Mouse (Mus musculus): ENCODE results near the gene Atp5g2. TPM values are rescaled to one million over a fixed set of nuclear protein-coding genes. Genes with fewer than 3 reads are reported as not detected.

The Atp5g2 gene
- polyA plus RNA-seq (2012; rRNA removed): 53.6 and 70.7 TPM in 2 replicates

GRCm38 (mm10) chr15:102672215-102673071 lies at the start of gene Atp5g2:
Atp5g2 (minus strand) TSS chr15:102672352.
- Histone ChIP-seq H3K36me3 (ENCODE audit: control insufficient read depth, insufficient read depth, low read length) (no peaks in the 10 kb centered on the region), H3K27ac (ENCODE audit: control insufficient read depth, insufficient read depth, low read depth, low read length) (peak within 1 kb of the TSS; percentile 85), H3K27me3 (ENCODE audit: control insufficient read depth, insufficient read depth, low read length) (no peaks in the 10 kb centered on the region), H3K4me3 (ENCODE audit: control insufficient read depth, low read depth, low read length) (peak within 1 kb of the TSS; percentile 96), H3K4me1 (ENCODE audit: control insufficient read depth, insufficient read depth, low read length) (peaks cover 18% of the 10 kb centered on the region)
- TF ChIP-seq CTCF (IDR thresholded peaks at IDR 0.05; ENCODE audit: control insufficient read depth, insufficient read depth, insufficient replicate concordance, low read depth, low read length) (no peak), POLR2A (IDR thresholded peaks at IDR 0.05; ENCODE audit: control insufficient read depth, low read depth, low read length) (no peak)

DNA sequence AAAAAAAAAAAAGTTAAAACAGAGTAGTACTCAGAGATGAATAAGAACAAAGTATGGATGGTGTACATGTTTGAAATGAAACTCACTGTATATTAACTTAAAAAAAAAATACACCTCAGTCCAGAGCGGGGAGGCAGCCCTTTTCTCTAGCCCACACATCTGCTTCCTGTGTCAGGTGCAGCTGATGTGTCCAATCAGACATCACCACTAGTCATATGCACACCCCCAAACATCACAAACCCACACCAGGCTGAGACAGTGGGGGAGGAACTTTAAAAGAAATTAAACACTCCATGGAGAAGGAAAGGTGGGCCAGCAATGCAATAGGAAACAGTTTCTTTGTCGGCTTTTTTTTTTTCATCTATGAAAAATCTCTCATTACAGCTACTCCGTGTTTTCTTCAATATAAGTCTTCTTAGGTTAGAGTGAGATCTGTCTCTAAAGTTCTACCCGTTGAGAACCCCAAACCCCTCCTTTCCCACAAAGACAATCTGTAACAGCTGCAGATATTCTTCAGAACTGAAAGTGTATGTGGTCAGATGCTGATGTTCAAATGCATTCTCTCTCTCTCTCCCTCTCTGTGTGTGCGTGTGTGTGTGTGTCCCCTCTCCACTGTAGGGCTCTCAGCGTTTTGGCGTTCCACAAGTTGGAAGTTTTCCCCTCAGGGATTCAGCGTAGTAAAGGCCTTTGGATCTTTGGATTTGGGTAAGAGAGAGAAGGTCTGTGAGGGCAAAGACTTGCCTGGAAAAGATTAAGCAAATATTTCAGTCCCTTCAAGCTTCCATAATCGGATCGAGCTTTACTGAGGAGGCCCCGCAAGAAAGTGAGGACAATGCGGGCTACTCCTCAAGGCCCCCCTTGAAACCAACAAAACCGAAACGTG lies 49.1 kb upstream of the Atp5g2 start:
- peak overlapping the region; percentile 89 for H3K4me3 ChIP-seq (ENCODE audit: control insufficient read depth, low read depth, low read length)
- no peaks in the 10 kb centered on the region for H3K27me3 ChIP-seq (ENCODE audit: control insufficient read depth, insufficient read depth, low read length)
- H3K27ac ChIP-seq (ENCODE audit: control insufficient read depth, insufficient read depth, low read depth, low read length): peak overlapping the region; percentile 29
- peaks cover 3% of the 10 kb centered on the region; the same call in 1 of the 2 replicates for H3K4me1 ChIP-seq (ENCODE audit: control insufficient read depth, insufficient read depth, low read length)
- H3K36me3 ChIP-seq (ENCODE audit: control insufficient read depth, insufficient read depth, low read length): no peaks in the 10 kb centered on the region; the same call in 1 of the 2 replicates
- TF ChIP-seq CTCF (IDR thresholded peaks at IDR 0.05; ENCODE audit: control insufficient read depth, insufficient read depth, insufficient replicate concordance, low read depth, low read length) (no peak), POLR2A (IDR thresholded peaks at IDR 0.05; ENCODE audit: control insufficient read depth, low read depth, low read length) (no peak)

DNA sequence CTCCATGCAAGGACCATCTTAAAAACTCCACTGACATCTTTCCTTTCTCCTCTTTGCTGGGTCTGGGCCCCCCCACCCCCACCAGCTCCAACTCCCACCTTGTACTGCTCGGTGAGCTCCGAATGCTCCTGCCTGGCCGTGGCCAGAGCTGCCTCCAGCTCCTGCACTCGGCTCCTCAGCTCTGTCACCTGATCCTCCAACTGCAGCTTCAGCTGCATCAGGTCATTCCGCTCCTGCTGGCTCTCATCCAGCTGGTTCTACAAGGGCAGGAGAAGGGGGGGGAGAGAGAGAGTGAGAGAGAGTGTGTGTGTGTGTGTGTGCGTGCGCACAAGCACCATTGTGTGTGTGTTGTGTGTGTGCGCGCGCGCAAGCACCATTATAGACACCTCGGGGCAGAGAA lies 44.0 kb upstream of the Atp5g2 start:
- no peak overlapping the region for H3K4me3 ChIP-seq (ENCODE audit: control insufficient read depth, low read depth, low read length)
- TF ChIP-seq CTCF (IDR thresholded peaks at IDR 0.05; ENCODE audit: control insufficient read depth, insufficient read depth, insufficient replicate concordance, low read depth, low read length) (no peak), POLR2A (IDR thresholded peaks at IDR 0.05; ENCODE audit: control insufficient read depth, low read depth, low read length) (no peak)
- no peak overlapping the region for H3K27ac ChIP-seq (ENCODE audit: control insufficient read depth, insufficient read depth, low read depth, low read length)
- H3K4me1 ChIP-seq (ENCODE audit: control insufficient read depth, insufficient read depth, low read length): no peaks in the 10 kb centered on the region
- no peaks in the 10 kb centered on the region for H3K27me3 ChIP-seq (ENCODE audit: control insufficient read depth, insufficient read depth, low read length)
- H3K36me3 ChIP-seq (ENCODE audit: control insufficient read depth, insufficient read depth, low read length): no peaks in the 10 kb centered on the region; the same call in 1 of the 2 replicates

- no peaks in the 10 kb centered on the region for H3K4me1 ChIP-seq (ENCODE audit: control insufficient read depth, insufficient read depth, low read length)
- H3K27me3 ChIP-seq (ENCODE audit: control insufficient read depth, insufficient read depth, low read length): no peaks in the 10 kb centered on the region
- TF ChIP-seq POLR2A (IDR thresholded peaks at IDR 0.05; ENCODE audit: control insufficient read depth, low read depth, low read length) (no peak), CTCF (IDR thresholded peaks at IDR 0.05; ENCODE audit: control insufficient read depth, insufficient read depth, insufficient replicate concordance, low read depth, low read length) (no peak)
Observed at GRCm38 (mm10) chr15:102707736-102708269, 35.7 kb upstream of the Atp5g2 start.

DNA sequence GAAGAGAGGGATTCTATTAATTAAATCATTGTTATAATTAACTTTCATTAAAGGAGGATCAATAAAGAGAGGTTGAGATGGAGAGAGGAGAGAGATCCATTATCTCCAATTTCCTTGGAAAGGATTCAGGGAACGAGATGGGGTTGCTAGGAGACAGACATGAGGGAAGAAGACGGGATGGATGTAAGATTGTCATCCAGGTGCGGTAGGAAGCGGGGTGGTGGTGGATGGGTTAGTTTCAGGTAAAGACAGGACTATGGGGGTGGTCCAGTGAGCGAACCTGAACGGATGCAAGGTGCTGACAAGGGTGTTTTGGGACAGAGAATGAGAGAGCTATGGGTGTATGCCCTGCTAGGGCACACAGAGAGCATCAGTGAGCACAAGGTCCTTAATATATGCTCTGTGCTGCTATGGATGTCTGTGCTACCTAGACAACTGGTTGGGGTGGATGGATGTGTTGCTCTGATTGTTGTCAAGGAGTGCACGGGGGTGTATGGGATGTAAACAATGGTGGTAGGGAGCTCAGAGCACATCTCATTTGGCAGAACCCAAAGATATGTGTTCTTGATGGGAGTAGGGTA lies 33.9 kb upstream of the Atp5g2 start:
- Histone ChIP-seq H3K36me3 (ENCODE audit: control insufficient read depth, insufficient read depth, low read length) (no peaks in the 10 kb centered on the region), H3K27me3 (ENCODE audit: control insufficient read depth, insufficient read depth, low read length) (no peaks in the 10 kb centered on the region), H3K4me1 (ENCODE audit: control insufficient read depth, insufficient read depth, low read length) (no peaks in the 10 kb centered on the region), H3K4me3 (ENCODE audit: control insufficient read depth, low read depth, low read length) (no peak overlapping the region), H3K27ac (ENCODE audit: control insufficient read depth, insufficient read depth, low read depth, low read length) (no peak overlapping the region)
- TF ChIP-seq POLR2A (IDR thresholded peaks at IDR 0.05; ENCODE audit: control insufficient read depth, low read depth, low read length) (no peak), CTCF (IDR thresholded peaks at IDR 0.05; ENCODE audit: control insufficient read depth, insufficient read depth, insufficient replicate concordance, low read depth, low read length) (no peak)

More at GRCm38 (mm10) chr15:102707736-102708269, 35.7 kb upstream of the Atp5g2 start:
- no peak overlapping the region for H3K27ac ChIP-seq (ENCODE audit: control insufficient read depth, insufficient read depth, low read depth, low read length)
- no peak overlapping the region for H3K4me3 ChIP-seq (ENCODE audit: control insufficient read depth, low read depth, low read length)
- H3K36me3 ChIP-seq (ENCODE audit: control insufficient read depth, insufficient read depth, low read length): no peaks in the 10 kb centered on the region

DNA sequence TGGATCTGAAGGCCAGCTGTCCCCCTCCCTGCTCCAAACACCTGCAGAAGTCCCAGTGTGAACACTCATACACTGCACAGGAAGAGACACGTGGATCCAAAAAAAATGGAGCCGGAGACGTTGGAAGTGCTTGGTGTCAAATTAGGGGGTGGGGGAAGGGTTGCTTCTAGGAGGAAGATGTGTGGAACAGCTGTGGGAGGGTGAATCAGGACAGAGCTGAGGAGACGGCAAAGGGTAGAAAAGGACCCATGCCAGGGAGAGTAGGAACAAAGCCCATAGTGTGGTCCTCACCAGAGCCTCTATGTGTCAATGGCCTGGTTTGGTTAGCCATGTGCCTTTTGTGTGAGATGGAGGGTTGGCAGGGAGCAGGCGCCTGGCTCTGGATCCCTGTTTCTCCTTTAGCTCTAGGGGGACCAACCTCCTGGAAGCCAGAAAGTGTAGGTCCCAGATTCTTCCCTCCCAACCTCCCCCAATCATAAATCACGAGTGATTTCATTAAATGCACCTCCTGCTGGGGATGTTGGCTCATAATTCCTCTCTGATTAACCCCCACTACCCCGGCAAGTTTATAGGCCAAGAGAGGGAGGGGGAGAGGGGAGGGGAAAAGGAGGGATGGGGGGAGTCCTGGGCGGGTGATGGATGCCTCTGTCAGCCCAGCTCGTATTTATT lies 33.2 kb upstream of the Atp5g2 start:
- TF ChIP-seq POLR2A (IDR thresholded peaks at IDR 0.05; ENCODE audit: control insufficient read depth, low read depth, low read length) (no peak), CTCF (IDR thresholded peaks at IDR 0.05; ENCODE audit: control insufficient read depth, insufficient read depth, insufficient replicate concordance, low read depth, low read length) (no peak)
- Histone ChIP-seq H3K4me3 (ENCODE audit: control insufficient read depth, low read depth, low read length) (no peak overlapping the region), H3K27me3 (ENCODE audit: control insufficient read depth, insufficient read depth, low read length) (no peaks in the 10 kb centered on the region), H3K27ac (ENCODE audit: control insufficient read depth, insufficient read depth, low read depth, low read length) (no peak overlapping the region), H3K36me3 (ENCODE audit: control insufficient read depth, insufficient read depth, low read length) (no peaks in the 10 kb centered on the region), H3K4me1 (ENCODE audit: control insufficient read depth, insufficient read depth, low read length) (no peaks in the 10 kb centered on the region)

Measured in testis, adult 2 months (tissue).